Mouse (Mus musculus) naive thymus-derived CD4-positive, alpha-beta T cell, adult 5 months (primary cell): ENCODE data around the gene Gm11397. TPM values are rescaled to one million over a fixed set of nuclear protein-coding genes. Genes with fewer than 3 reads are reported as not detected.

Source experiments
- polyA plus RNA-seq: library from polyadenylated mRNA; unstranded; fragments of 100-300 nt; shearing (Covaris generic); gene quantifications from one replicate; pipeline ENCODE4 v1.2.1, GENCODE M21; 2017

Gene Gm11397
- polyA plus RNA-seq = 0.27 TPM

DNA sequence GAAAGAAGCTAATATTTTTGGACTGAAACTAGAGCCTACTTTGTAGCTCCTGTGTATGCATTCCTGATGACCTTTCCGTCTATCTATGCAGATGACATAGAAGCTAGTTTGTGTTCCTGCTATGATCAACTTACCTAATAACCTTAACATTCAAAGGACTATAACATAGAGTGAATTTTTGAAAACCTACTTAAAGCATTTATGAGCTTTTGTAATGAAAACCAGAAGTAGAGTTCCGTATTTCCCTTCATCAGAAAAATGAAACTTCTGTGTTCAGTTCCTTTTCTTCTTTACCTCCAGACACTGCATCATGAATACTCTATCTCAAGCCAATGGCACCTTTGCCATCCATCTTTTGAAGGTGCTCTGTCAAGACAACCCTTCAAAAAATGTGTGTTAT lies at the start of gene Gm11397:
TSS of gene Gm11397 (plus strand) at position 301 of the 400 bp plus-strand sequence.

Other genes with a start within 250 kb of the Gm11397 start
- gene Serpinb9c, start 236.0 kb upstream of the Gm11397 start, polyA plus RNA-seq = not detected
- gene Serpinb9d, start 202.8 kb upstream of the Gm11397 start, polyA plus RNA-seq = not detected
- gene Serpinb9e, start 146.1 kb upstream of the Gm11397 start, polyA plus RNA-seq = not detected
- not detected for gene Serpinb9f, start 71.7 kb upstream of the Gm11397 start, polyA plus RNA-seq
- gene Serpinb9g, start 89.0 kb downstream of the Gm11397 start, polyA plus RNA-seq = not detected